Mouse (Mus musculus) 3134 (cell line): Measurements from ENCODE around the gene Phf3.

Experiments
- DNase-seq: peaks from one replicate; pipeline ENCODE4 v3.0.0-alpha.2; 2011; ENCODE audit warnings: low spot score; ENCODE audit not compliant: insufficient read length; ENCODE audit errors: extremely low read depth

The Phf3 gene

GRCm38 (mm10) chr1:30832778-30833177 lies 40.9 kb downstream of the Phf3 start:
- no peak for DNase-seq

- no peak for DNase-seq
Observed at GRCm38 (mm10) chr1:30819414-30819813, 54.3 kb downstream of the Phf3 start.

GRCm38 (mm10) chr1:30815609-30816008 lies 58.1 kb downstream of the Phf3 start:
- no peak for DNase-seq

- DNase-seq, result no peak
Observed at GRCm38 (mm10) chr1:30814987-30815386, 58.7 kb downstream of the Phf3 start.

- DNase-seq, result no peak
Observed at GRCm38 (mm10) chr1:30808101-30808699, 65.5 kb downstream of the Phf3 start.

- DNase-seq, result no peak
Observed at GRCm38 (mm10) chr1:30805688-30806285, 67.9 kb downstream of the Phf3 start.

- no peak for DNase-seq
Observed at GRCm38 (mm10) chr1:30804919-30805318, 68.8 kb downstream of the Phf3 start.

- no peak for DNase-seq
Observed at GRCm38 (mm10) chr1:30801911-30802310, 71.8 kb downstream of the Phf3 start.

- no peak for DNase-seq
Observed at GRCm38 (mm10) chr1:30799277-30799834, 74.4 kb downstream of the Phf3 start.

- DNase-seq, result no peak
Observed at GRCm38 (mm10) chr1:30794606-30795005, 79.1 kb downstream of the Phf3 start.

- DNase-seq, result no peak
Observed at GRCm38 (mm10) chr1:30793357-30793883, 80.3 kb downstream of the Phf3 start.

GRCm38 (mm10) chr1:30792935-30793334 lies 80.8 kb downstream of the Phf3 start:
- no peak for DNase-seq

GRCm38 (mm10) chr1:30790220-30790619 lies 83.5 kb downstream of the Phf3 start:
- no peak for DNase-seq

- DNase-seq, result no peak
Observed at GRCm38 (mm10) chr1:30789689-30790088, 84.0 kb downstream of the Phf3 start.

- DNase-seq, result no peak
Observed at GRCm38 (mm10) chr1:30789001-30789400, 84.7 kb downstream of the Phf3 start.

GRCm38 (mm10) chr1:30786583-30786982 lies 87.1 kb downstream of the Phf3 start:
- no peak for DNase-seq

GRCm38 (mm10) chr1:30783741-30784140 lies 90.0 kb downstream of the Phf3 start:
- DNase-seq, result no peak

- DNase-seq, result no peak
Observed at GRCm38 (mm10) chr1:30780293-30780692, 93.4 kb downstream of the Phf3 start.

- no peak for DNase-seq
Observed at GRCm38 (mm10) chr1:30779562-30779961, 94.2 kb downstream of the Phf3 start.

GRCm38 (mm10) chr1:30778374-30779005 lies 95.2 kb downstream of the Phf3 start:
- no peak for DNase-seq

- DNase-seq, result no peak
Observed at GRCm38 (mm10) chr1:30776196-30776595, 97.5 kb downstream of the Phf3 start.

- no peak for DNase-seq
Observed at GRCm38 (mm10) chr1:30773662-30774061, 100.1 kb downstream of the Phf3 start.
